Mouse (Mus musculus): Measurements from ENCODE around the gene 4921517D22Rik. TPM values are rescaled to one million over a fixed set of nuclear protein-coding genes. Genes with fewer than 3 reads are reported as not detected.
"Not testable (repeated sequence)": the region's sequence is repeated elsewhere in the genome, so short reads cannot be mapped to it uniquely, and the experiment has no call there.

4921517D22Rik gene
- polyA plus RNA-seq, 1 experiment from 2014 or later = not detected

- H3K9me3 ChIP-seq (replicated peaks); H3K9ac ChIP-seq; H3K4me3 ChIP-seq (replicated peaks); H3K4me2 ChIP-seq; H3K36me3 ChIP-seq; H3K27ac ChIP-seq: not testable (repeated sequence)
- H3K27me3 ChIP-seq = peaks cover 26% of the 10 kb centered on the region
- DNase-seq = peak; percentile 42
- H3K4me1 ChIP-seq (replicated peaks) = peaks cover 58% of the 10 kb centered on the region
- WGBS (ENCODE audit: insufficient replicate concordance) = 52% methylated on average over 1 of the region's 1 CpGs
- ATAC-seq (ENCODE audit: low read depth) = peak; percentile 70
These were observed 28.2 kb upstream of the 4921517D22Rik start for GRCm38 (mm10) chr13:59722089-59722488.

- Histone ChIP-seq H3K9me3 (replicated peaks) (no peaks in the 10 kb centered on the region), H3K9ac (0 out of 2 replicates have a peak overlapping the region, but pooled peaks have one; percentile 7), H3K4me1 (replicated peaks) (peaks cover 62% of the 10 kb centered on the region), H3K27me3 (peaks cover 9% of the 10 kb centered on the region), H3K27ac (no peak overlapping the region; the same call in 1 of the 2 replicates), H3K36me3 (no peaks in the 10 kb centered on the region), H3K4me2 (no peak overlapping the region), H3K4me3 (replicated peaks) (no peak overlapping the region)
- peak; percentile 66 for ATAC-seq (ENCODE audit: low read depth)
- 68% methylated on average over 1 of the region's 1 CpGs for WGBS (ENCODE audit: insufficient replicate concordance)
- DNase-seq = no peak
These were observed 25.6 kb upstream of the 4921517D22Rik start for GRCm38 (mm10) chr13:59719475-59719874.

- not testable (repeated sequence) for H3K9me3 ChIP-seq (replicated peaks); DNase-seq; H3K36me3 ChIP-seq; H3K4me2 ChIP-seq; H3K4me3 ChIP-seq (replicated peaks)
- WGBS (ENCODE audit: insufficient replicate concordance) = 29% methylated on average over 6 of the region's 6 CpGs
- H3K9ac ChIP-seq = 0 out of 2 replicates have a peak overlapping the region, but pooled peaks have one; percentile 7
- peaks cover 58% of the 10 kb centered on the region for H3K4me1 ChIP-seq (replicated peaks)
- H3K27me3 ChIP-seq = peaks cover 14% of the 10 kb centered on the region
- ATAC-seq (ENCODE audit: low read depth) = peak; percentile 52; the same call in 1 of the 2 replicates
- H3K27ac ChIP-seq = peak overlapping the region; percentile 13; the same call in 1 of the 2 replicates
These were observed 25.0 kb upstream of the 4921517D22Rik start for GRCm38 (mm10) chr13:59718857-59719440.

- Histone ChIP-seq H3K9me3 (replicated peaks) (no peaks in the 10 kb centered on the region), H3K4me2 (no peak overlapping the region), H3K9ac (no peak overlapping the region), H3K27ac (no peak overlapping the region), H3K4me3 (replicated peaks) (no peak overlapping the region), H3K27me3 (peaks cover 36% of the 10 kb centered on the region), H3K4me1 (replicated peaks) (peaks cover 24% of the 10 kb centered on the region), H3K36me3 (no peaks in the 10 kb centered on the region)
- ATAC-seq (ENCODE audit: low read depth) (no peak), DNase-seq (no peak)
- WGBS (ENCODE audit: insufficient replicate concordance) = 37% methylated on average over 3 of the region's 3 CpGs
These were observed 19.8 kb upstream of the 4921517D22Rik start for GRCm38 (mm10) chr13:59713710-59714109.

- Histone ChIP-seq H3K27me3 (peaks cover 36% of the 10 kb centered on the region), H3K4me1 (replicated peaks) (peaks cover 17% of the 10 kb centered on the region)
- not testable (repeated sequence) for H3K4me3 ChIP-seq (replicated peaks); H3K9ac ChIP-seq; H3K4me2 ChIP-seq; ATAC-seq (ENCODE audit: low read depth); DNase-seq; H3K9me3 ChIP-seq (replicated peaks); H3K27ac ChIP-seq; H3K36me3 ChIP-seq
- WGBS (ENCODE audit: insufficient replicate concordance) = 66% methylated on average over 3 of the region's 3 CpGs
These were observed 18.1 kb upstream of the 4921517D22Rik start, which contains the start of gene Spata31d1b for GRCm38 (mm10) chr13:59711984-59712383. TSS of gene Spata31d1b (plus strand) at chr13:59712284.

- Histone ChIP-seq H3K4me1 (replicated peaks) (peaks cover 5% of the 10 kb centered on the region), H3K4me3 (replicated peaks) (no peak within 1 kb of the TSS), H3K27ac (no peak within 1 kb of the TSS), H3K27me3 (peaks cover 33% of the 10 kb centered on the region), H3K36me3 (no peaks in the 10 kb centered on the region), H3K9me3 (replicated peaks) (no peaks in the 10 kb centered on the region), H3K4me2 (no peak within 1 kb of the TSS), H3K9ac (no peak within 1 kb of the TSS)
- no peak for ATAC-seq (ENCODE audit: low read depth)
- WGBS (ENCODE audit: insufficient replicate concordance) = 80% methylated on average over 15 of the region's 15 CpGs
- no peak for DNase-seq
These were observed 16.3 kb upstream of the 4921517D22Rik start, which contains the start of gene Spata31d1a for GRCm38 (mm10) chr13:59710230-59710629. TSS of gene Spata31d1a (minus strand) at chr13:59710330.

- Histone ChIP-seq H3K4me2 (0 out of 2 replicates have a peak overlapping the region, but pooled peaks have one; percentile 3), H3K4me3 (replicated peaks) (no peak overlapping the region), H3K4me1 (replicated peaks) (no peaks in the 10 kb centered on the region; the same call in 1 of the 2 replicates), H3K27ac (no peak overlapping the region), H3K9ac (no peak overlapping the region), H3K27me3 (peaks cover 41% of the 10 kb centered on the region), H3K9me3 (replicated peaks) (no peaks in the 10 kb centered on the region), H3K36me3 (no peaks in the 10 kb centered on the region)
- DNase-seq (no peak), ATAC-seq (ENCODE audit: low read depth) (no peak)
- 15% methylated on average over 12 of the region's 12 CpGs for WGBS (ENCODE audit: insufficient replicate concordance)
These were observed 10.7 kb upstream of the 4921517D22Rik start for GRCm38 (mm10) chr13:59704562-59704961.

GRCm38 (mm10) chr13:59703514-59703913 is 9.6 kb upstream of the 4921517D22Rik start:
- no peaks in the 10 kb centered on the region for H3K36me3 ChIP-seq
- no peak overlapping the region for H3K4me2 ChIP-seq
- ATAC-seq (ENCODE audit: low read depth) = no peak
- H3K4me3 ChIP-seq (replicated peaks) = no peak overlapping the region
- 69% methylated on average over 12 of the region's 12 CpGs for WGBS (ENCODE audit: insufficient replicate concordance)
- no peaks in the 10 kb centered on the region; the same call in 1 of the 2 replicates for H3K4me1 ChIP-seq (replicated peaks)
- H3K27me3 ChIP-seq = peaks cover 50% of the 10 kb centered on the region
- H3K9ac ChIP-seq = no peak overlapping the region
- no peak overlapping the region for H3K27ac ChIP-seq
- H3K9me3 ChIP-seq (replicated peaks) = no peaks in the 10 kb centered on the region
- no peak for DNase-seq

- not testable (repeated sequence) for H3K4me3 ChIP-seq (replicated peaks); H3K9ac ChIP-seq; ATAC-seq (ENCODE audit: low read depth); H3K36me3 ChIP-seq; DNase-seq; H3K9me3 ChIP-seq (replicated peaks); H3K4me1 ChIP-seq (replicated peaks); H3K27ac ChIP-seq; H3K4me2 ChIP-seq
- peaks cover 60% of the 10 kb centered on the region for H3K27me3 ChIP-seq
- WGBS (ENCODE audit: insufficient replicate concordance) = 57% methylated on average over 1 of the region's 1 CpGs
These were observed 6.2 kb upstream of the 4921517D22Rik start for GRCm38 (mm10) chr13:59700137-59700536.

- no peak overlapping the region for H3K4me2 ChIP-seq
- no peaks in the 10 kb centered on the region for H3K36me3 ChIP-seq
- ATAC-seq (ENCODE audit: low read depth) = no peak
- H3K9ac ChIP-seq = no peak overlapping the region
- H3K9me3 ChIP-seq (replicated peaks) = no peaks in the 10 kb centered on the region
- H3K27me3 ChIP-seq = peaks cover 50% of the 10 kb centered on the region
- DNase-seq = no peak
- H3K4me1 ChIP-seq (replicated peaks) = no peaks in the 10 kb centered on the region; the same call in 1 of the 2 replicates
- H3K4me3 ChIP-seq (replicated peaks) = no peak overlapping the region
- H3K27ac ChIP-seq = no peak overlapping the region
- WGBS (ENCODE audit: insufficient replicate concordance) = 78% methylated on average over 8 of the region's 8 CpGs
These were observed 5.2 kb upstream of the 4921517D22Rik start for GRCm38 (mm10) chr13:59699131-59699530.

- no peaks in the 10 kb centered on the region for H3K9me3 ChIP-seq (replicated peaks)
- no peak overlapping the region for H3K9ac ChIP-seq
- H3K36me3 ChIP-seq = no peaks in the 10 kb centered on the region
- H3K4me2 ChIP-seq = no peak overlapping the region
- peaks cover 23% of the 10 kb centered on the region for H3K27me3 ChIP-seq
- H3K4me1 ChIP-seq (replicated peaks) = no peaks in the 10 kb centered on the region
- H3K27ac ChIP-seq = no peak overlapping the region
- ATAC-seq (ENCODE audit: low read depth) (no peak), DNase-seq (no peak)
- no peak overlapping the region for H3K4me3 ChIP-seq (replicated peaks)
- 76% methylated on average over 7 of the region's 7 CpGs for WGBS (ENCODE audit: insufficient replicate concordance)
These were observed 1.9 kb upstream of the 4921517D22Rik start for GRCm38 (mm10) chr13:59695781-59696180.

GRCm38 (mm10) chr13:59691478-59691877 is 2.4 kb downstream of the 4921517D22Rik start:
- H3K4me3 ChIP-seq (replicated peaks) = no peak overlapping the region
- 0 out of 2 replicates have a peak, but pooled peaks cover 3% of the 10 kb centered on the region for H3K4me1 ChIP-seq (replicated peaks)
- no peak overlapping the region for H3K27ac ChIP-seq
- H3K9ac ChIP-seq = no peak overlapping the region
- no peaks in the 10 kb centered on the region for H3K9me3 ChIP-seq (replicated peaks)
- no peak overlapping the region for H3K4me2 ChIP-seq
- ATAC-seq (ENCODE audit: low read depth) (no peak), DNase-seq (no peak)
- H3K27me3 ChIP-seq = peaks cover 12% of the 10 kb centered on the region; the same call in 1 of the 2 replicates
- WGBS (ENCODE audit: insufficient replicate concordance) = 76% methylated on average over 10 of the region's 10 CpGs
- H3K36me3 ChIP-seq = no peaks in the 10 kb centered on the region
